Mouse (Mus musculus) fat pad, adult 2 months (tissue): ENCODE results near the gene Zfp420.

ENCODE experiments used
- DNase-seq: peaks from one replicate; pipeline ENCODE4 v3.0.0-alpha.2; 2011; ENCODE audit warnings: low read depth, low spot score; ENCODE audit errors: extremely low read depth

Zfp420 gene

DNA sequence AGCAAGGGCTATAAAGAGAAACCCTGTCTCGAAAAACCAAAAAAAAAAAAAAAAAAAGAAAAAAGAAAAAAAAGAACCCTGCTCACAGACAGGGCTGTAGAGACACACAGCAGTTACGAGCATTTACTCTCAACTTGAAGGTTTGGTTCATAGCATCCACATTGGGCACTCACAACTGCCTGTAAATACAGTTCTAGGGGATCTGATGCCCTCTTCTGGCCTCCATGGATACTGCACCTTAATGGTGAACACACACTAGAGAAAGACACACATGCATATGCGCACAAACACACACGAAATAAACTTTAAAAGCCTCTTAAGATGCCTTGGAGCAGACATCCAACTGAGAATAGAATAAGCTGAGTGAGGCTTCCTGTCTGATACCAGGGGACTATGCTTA, 38.6 kb downstream of the Zfp420 start:
- DNase-seq = no peak

DNA sequence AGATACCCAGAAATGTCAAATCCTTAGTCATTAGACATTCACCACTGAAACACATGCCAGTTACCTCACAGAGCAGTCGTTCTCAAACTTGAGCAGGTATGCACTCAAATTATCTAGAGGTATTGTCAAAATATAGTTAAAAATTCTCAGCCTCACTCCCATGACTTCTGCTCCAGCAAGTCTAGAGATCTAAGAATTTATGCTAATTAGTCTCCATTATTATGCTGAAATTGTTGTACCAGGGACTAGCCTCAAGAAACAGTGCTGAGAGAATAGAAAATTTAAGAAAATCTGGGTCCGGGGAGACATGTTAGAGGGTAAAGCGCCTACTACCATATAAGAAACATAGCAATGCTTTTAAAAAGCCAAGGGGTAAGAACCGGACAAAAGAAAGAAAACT, 44.3 kb downstream of the Zfp420 start:
- DNase-seq = no peak

DNA sequence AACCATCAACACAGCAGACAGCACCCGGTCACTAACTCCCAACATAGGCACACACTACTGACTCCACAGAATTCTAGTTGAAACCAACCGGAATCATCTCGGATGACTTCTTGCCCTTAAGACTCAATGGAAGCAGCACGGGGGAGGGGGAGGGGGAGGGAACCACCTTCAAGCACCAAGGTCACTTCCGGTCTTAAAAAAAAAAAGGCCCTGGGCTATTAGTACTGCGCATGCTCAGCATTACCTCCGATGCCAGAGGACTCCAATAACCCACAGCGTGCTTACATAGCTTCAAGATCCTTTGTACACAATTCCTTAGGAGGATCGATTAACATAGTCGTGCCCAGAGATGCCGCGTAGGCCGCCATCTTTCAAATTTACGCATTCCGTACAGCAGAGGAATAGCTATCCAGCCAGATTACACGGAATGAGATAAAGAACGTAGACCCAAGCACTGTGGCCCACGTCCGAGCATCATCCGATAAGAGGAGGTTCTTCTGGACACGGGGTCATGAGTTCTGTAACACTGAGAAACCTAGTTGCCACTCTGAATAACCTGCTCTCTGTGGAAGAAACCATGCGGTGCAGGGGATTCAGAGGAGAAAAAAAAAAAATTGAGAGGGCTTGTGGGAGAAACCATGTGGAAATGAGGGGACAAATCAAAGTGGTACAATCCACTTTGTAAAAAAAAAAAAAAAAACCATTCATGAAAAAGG, 46.3 kb downstream of the Zfp420 start, which contains the start of gene Zfp27:
Gene Zfp27, minus strand, starts transcription at position 607 of the 716 bp plus-strand sequence.
- DNase-seq = peak; percentile 69

DNA sequence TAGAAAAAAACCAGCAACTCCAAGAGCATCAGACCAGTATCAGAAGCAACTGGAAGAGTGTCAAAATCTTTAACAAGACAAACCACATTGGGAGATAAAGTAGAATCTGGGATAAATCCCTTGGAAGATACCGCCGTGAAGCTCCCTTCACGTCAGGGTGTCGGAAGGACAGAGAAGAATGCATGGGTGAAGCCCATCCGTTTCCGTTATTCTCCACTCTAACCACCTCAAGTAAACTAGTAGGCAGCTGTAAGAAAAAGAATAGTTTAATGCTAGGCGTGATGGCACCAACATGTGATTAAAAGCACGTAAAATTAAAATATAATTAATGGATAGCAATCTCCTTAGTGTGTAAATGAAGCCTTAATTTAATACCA, 46.9 kb downstream of the Zfp420 start:
- DNase-seq = no peak

DNA sequence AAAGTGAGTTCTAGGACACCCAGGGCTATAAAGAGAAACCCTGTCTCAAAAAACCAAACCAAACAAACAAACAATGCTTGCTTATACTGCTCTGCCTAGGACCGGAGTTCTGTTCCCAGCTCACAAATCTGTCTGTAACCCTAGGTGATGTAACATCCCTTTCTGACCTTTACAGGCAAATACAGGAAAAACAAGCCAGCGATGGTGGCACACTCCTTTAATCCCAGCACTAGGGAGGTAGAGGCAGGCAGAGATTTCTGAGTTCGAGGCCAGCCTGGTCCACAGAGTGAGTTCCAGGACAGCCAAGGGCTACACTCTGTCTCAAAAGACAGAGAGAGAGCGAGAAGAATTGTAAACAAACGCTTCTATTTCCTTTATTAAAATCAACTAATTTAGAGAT, 47.4 kb downstream of the Zfp420 start:
- DNase-seq = no peak

DNA sequence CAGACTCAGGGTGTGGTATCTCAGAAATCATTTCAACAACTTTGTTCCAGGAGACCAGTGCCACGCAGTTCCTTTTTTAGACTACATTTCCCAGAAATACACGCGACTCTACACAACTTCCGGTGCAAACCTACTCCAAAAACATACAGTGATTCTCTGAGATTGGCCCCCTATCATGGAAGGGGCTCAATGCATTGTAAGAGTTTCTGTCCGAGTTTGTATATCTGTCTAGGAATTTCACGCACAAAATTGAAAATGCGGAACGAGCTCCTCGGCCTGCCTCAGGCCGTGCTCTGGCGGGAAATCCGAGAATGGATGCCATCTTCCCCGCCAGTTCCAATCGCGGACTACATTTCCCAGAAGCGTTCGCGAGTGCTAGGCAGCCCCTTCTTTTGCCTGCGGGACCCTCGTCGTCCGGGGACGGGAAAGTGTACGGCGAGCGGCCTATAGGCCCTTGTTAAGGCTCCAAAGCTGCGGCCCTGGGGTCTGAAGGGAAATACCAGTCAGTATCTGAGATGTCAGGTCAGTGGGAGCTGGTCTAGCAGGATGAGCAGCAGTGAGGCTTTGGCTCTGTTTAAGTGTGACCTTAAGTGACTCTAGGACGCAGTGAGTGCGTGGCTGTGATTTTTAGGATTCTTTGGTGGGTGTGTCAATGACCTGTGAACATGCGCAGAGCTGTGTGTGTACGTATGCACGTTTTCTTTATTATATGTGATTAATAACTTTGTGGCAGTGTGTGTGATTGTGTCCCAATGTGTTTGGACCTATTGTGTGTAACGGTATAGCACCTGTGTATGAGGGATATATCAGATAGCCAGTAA, 48.6 kb downstream of the Zfp420 start, which contains the start of gene Zfp383:
Gene Zfp383, plus strand, starts transcription at position 94 of the 821 bp plus-strand sequence.
- DNase-seq = peak; percentile 30

DNA sequence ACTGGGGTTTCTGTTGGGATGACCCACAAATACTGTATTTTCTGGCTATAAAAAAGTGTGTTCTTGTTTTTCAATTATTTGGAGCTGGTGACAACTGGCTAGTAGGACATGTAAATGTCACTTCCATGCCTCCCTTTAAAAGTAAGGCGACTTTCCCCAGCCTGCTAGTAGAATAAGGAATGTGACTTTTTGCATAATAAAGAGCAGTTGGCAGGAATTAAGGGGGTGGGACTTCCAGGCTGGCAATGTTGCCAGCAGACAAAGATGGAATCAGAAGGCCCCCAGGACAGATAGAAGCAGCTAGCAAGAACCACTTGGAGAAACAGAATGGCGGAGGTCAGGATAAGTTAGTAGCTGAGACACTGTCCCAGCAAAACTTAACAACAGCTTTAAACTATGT, 50.5 kb downstream of the Zfp420 start:
- DNase-seq = no peak

DNA sequence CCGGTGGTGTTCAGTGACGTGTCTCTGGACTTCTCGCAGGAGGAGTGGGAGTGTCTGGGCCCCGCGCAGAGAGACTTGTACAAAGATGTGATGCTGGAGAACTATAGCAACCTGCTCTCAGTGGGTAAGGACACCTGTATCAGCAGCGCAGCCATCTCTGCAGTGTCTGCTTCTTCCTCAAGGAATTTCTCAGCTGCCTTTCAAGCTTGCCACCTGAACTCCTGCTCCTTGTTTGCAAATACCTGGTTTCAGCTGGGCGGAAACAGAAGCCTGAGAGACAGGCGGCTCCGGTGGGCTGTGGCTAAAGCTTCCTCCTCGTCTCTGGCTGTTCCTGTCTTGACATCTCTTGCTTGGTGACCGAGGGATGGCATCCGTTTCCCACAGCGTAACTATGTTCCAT, 52.4 kb downstream of the Zfp420 start:
- DNase-seq = no peak

DNA sequence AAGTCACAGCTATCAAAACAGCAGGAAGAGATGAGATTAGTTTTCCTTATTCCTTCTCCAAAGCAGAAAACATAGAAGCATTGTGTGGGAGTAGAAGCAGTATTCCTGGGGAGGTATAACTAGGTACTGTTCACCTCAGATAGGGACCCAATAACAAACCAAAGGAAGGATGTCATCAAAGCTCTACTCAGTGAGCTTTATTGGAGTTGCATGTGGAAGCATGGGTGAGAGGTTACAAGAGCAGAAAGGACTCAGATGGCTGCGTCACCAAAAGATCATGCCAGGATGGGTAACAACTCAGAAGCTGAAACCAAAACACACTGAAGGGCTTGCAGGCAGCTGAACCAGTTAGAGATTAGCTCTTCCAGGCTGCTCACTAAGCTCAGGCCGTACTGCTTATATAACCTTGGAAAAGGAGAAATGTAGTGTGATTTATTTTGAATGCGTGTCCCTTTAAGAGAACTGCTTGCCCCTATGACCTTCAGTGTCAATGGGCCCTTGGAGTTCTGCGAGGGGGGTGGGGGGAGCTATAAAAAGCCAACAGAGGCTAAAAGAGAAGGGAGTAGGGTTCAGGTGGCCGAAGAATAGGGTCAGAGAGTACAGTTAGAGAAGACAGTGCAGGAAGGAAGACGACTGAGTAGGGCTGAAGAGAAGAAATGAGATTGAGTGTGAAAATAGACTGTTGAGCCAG, 57.7 kb downstream of the Zfp420 start:
- DNase-seq = no peak

DNA sequence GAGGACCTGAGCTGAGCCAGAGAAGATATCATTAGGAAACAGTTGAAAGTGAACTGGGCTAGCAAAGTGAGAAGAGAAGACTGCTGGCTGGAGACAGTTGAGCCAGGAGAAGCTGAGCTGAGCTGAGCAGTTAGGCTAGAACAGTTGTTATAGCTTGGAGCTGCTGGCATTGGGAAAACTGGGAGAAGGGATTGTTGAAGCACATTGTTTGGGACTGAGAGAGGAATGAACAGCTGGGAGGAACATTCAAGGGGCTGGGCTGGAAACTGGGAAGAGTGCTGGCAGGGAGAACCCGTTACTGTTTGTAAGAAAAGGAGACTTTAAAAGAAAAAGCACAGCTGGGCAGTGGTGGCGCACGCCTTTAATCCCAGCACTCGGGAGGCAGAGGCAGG, 58.3 kb downstream of the Zfp420 start:
- no peak for DNase-seq

DNA sequence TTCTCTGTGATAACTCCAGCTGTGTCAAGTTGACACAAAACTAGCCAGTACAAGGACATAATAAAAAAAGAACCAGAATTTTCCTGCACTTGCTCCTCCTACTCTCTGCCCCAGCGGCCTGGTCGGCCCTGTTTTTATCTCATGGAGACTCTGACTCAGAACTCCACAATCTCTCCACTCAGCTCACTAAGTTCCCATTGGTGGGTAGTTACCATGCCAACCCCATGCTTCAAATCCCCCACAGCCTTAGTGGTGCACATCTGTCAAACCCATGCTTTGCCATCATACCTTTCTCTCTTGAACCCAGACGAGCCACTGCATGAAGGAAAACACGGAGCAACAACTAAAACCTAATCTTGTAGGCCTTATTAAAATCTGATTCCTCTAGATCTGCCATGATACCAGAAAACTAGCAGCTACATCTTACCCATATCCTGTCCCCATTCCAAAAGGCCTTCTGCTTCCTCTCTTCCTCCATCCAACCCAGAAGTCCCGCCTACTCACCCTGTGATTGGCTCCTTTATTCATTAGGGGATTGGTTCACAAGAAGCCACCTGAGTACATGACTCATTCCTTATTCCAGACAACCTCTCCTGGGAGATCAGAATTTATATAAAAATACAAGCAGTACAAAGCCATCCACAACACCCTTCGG, 61.8 kb downstream of the Zfp420 start:
- DNase-seq = no peak

DNA sequence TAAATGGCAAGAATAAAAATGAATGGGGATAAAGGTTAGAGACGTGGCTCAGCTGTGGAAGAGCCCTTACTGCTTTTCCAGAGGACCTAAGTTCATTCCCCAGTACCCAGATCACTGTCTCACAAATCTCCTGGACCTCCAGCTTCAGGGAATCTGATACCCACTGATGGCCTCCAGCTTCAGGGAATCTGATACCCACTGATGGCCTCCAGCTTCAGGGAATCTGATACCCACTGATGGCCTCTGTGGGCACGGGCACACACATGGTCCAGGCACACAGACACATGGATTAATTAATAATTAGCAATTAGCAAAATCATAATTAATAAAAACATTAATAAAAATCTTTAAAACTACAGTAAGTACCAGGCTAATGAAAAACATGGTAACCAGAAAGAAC, 63.0 kb downstream of the Zfp420 start:
- DNase-seq = no peak
